Mouse (Mus musculus) liver, adult 2 months (tissue): Measurements from ENCODE around the gene 3110021N24Rik. TPM values are rescaled to one million over a fixed set of nuclear protein-coding genes. Genes with fewer than 3 reads are reported as not detected.

ENCODE experiments used
- DNase-seq: peaks from one replicate; pipeline ENCODE4 v3.0.0-alpha.2; 2011; ENCODE audit warnings: low read depth, low spot score; ENCODE audit errors: extremely low read depth
- H3K27ac ChIP-seq: fragments of 200-500 bp; replicated peaks from 2 replicates; pipeline ENCODE4 v1.5.1; 2012; ENCODE audit warnings: low read depth, mild to moderate bottlenecking, control low read depth, inconsistent platforms, low read length; ENCODE audit not compliant: insufficient read depth
- H3K27me3 ChIP-seq: fragments of 200-500 bp; 2 replicates; pipeline ENCODE4 v1.6.1; 2012; ENCODE audit warnings: mild to moderate bottlenecking, moderate library complexity, low read length, inconsistent platforms; ENCODE audit not compliant: control insufficient read depth, insufficient read depth
- H3K36me3 ChIP-seq: fragments of 200-500 bp; 2 replicates; pipeline ENCODE4 v1.6.1; 2012; ENCODE audit warnings: low read length, inconsistent platforms; ENCODE audit not compliant: control insufficient read depth, insufficient read depth
- H3K4me1 ChIP-seq: fragments of 200-500 bp; 2 replicates; pipeline ENCODE4 v1.6.1; 2011; ENCODE audit warnings: low read length; ENCODE audit not compliant: control insufficient read depth, insufficient read depth
- H3K4me3 ChIP-seq: fragments of 200-500 bp; 2 replicates; pipeline ENCODE4 v1.5.1; 2011; ENCODE audit warnings: low read depth, mild to moderate bottlenecking, control low read depth, low read length, moderate library complexity; ENCODE audit not compliant: insufficient read depth
- H3K79me2 ChIP-seq: fragments of 200-500 bp; 2 replicates; pipeline ENCODE4 v1.6.1; 2012; ENCODE audit warnings: inconsistent platforms, mild to moderate bottlenecking, low read length, moderate library complexity; ENCODE audit not compliant: control insufficient read depth, insufficient read depth
- H3K9ac ChIP-seq: fragments of 200-500 bp; 2 replicates; pipeline ENCODE4 v1.6.1; 2012; ENCODE audit warnings: low read depth, mild to moderate bottlenecking, control low read depth, inconsistent platforms, low read length
- CTCF ChIP-seq: fragments of 200-500 bp; IDR thresholded peaks from 2 replicates; pipeline ENCODE4 v1.5.1; 2011; ENCODE audit warnings: low read depth, low read length, control low read depth
- POLR2A ChIP-seq: fragments of 200-500 bp; IDR thresholded peaks from 2 replicates; pipeline ENCODE4 v1.6.1; 2011; ENCODE audit warnings: low read length, control low read depth; ENCODE audit not compliant: insufficient read depth; ENCODE audit errors: extremely low read depth
- WGBS: fragments of 180-500 bp; shearing (Covaris S2); methylation state at CpG from one replicate; pipeline ENCODE4 v1.1.7; 2018; 5-methylcytosine and 5-hydroxymethylcytosine counted together
- polyA plus RNA-seq: library from polyadenylated mRNA; depleted of rRNA; stranded (reverse); fragments of >200 nt; gene quantifications from 2 replicates; pipeline ENCODE4 v1.2.3, GENCODE M21; 2012
- total RNA-seq: library from RNA; depleted of rRNA; stranded (reverse); fragments of >200 nt; gene quantifications from 2 replicates; pipeline ENCODE4 v1.2.3, GENCODE M21; 2014

The 3110021N24Rik gene
- total and polyA plus RNA-seq, 2 experiments: 0.46 TPM; not detected in 1

DNA sequence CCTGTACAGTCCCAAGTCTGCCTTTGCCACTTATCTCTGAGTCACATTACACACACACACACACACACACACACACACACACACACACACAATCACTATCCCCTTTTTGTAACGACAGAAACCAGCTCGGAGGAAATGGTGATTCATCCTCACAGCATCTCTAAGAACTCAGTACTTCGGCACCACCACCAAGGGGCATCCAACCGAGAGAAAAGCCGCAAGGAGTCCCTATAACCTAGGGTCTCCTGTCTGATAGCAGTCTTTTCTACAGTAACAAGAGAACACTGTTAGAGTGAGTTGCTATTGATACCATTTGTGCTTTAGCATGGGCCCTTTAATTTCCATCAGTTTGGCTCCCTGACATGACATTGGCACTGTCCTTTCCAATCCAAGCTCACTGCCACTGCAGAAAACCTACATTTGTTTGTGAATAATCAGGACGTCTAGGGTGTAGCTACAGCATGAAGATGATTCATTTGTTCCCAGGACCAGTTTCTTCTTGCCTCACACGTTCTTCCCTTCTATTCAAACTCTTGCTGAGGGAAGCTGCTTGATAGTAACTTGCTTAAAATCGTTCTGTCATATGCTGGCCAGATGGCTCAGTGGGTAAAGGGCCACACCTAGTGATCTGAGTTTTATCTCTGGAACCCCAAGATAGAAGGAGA lies 63.1 kb downstream of the 3110021N24Rik start:
- no peaks in the 10 kb centered on the region for H3K36me3 ChIP-seq
- H3K27me3 ChIP-seq: no peaks in the 10 kb centered on the region
- no peak for DNase-seq
- WGBS: 74% methylated on average over 8 of the region's 8 CpGs
- no peak overlapping the region for H3K27ac ChIP-seq
- TF ChIP-seq CTCF (no peak), POLR2A (no peak)
- no peak overlapping the region for H3K4me3 ChIP-seq
- no peaks in the 10 kb centered on the region; the same call in 1 of the 2 replicates for H3K79me2 ChIP-seq
- H3K4me1 ChIP-seq: peaks cover 2% of the 10 kb centered on the region; the same call in 1 of the 2 replicates
- H3K9ac ChIP-seq: no peak overlapping the region

GRCm38 (mm10) chr4:108789258-108789936 lies 69.9 kb downstream of the 3110021N24Rik start:
- no peak overlapping the region for H3K27ac ChIP-seq
- no peak overlapping the region for H3K9ac ChIP-seq
- DNase-seq: no peak
- no peaks in the 10 kb centered on the region for H3K4me1 ChIP-seq
- no peaks in the 10 kb centered on the region for H3K27me3 ChIP-seq
- no peaks in the 10 kb centered on the region for H3K36me3 ChIP-seq
- 82% methylated on average over 6 of the region's 6 CpGs for WGBS
- H3K4me3 ChIP-seq: no peak overlapping the region
- no peaks in the 10 kb centered on the region; the same call in 1 of the 2 replicates for H3K79me2 ChIP-seq
- TF ChIP-seq CTCF: no peak
- no peak for TF ChIP-seq POLR2A

DNA sequence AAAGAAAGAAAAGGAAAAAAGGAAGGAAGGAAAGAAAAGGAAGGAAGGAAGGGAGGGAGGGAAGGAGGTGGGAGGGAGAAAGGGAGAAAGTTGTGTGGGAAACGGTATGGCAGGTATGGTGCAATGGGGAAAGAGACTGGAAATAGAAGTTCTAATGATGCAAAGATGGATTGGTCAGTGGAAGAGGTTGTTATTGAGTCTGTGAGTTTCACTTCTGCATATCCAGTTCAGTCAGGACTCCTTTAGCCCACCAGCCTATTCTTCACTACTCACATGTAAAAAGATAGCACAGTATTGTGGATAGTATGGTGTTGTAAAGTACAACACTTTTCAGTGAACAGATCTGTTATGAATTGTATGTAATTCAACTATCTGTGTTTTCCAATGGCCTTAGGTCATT lies 71.1 kb downstream of the 3110021N24Rik start:
- Histone ChIP-seq H3K79me2 (no peaks in the 10 kb centered on the region; the same call in 1 of the 2 replicates), H3K27me3 (no peaks in the 10 kb centered on the region), H3K4me3 (no peak overlapping the region), H3K27ac (no peak overlapping the region), H3K4me1 (no peaks in the 10 kb centered on the region), H3K9ac (no peak overlapping the region), H3K36me3 (no peaks in the 10 kb centered on the region)
- WGBS: 66% methylated on average over 1 of the region's 1 CpGs
- TF ChIP-seq POLR2A: no peak
- TF ChIP-seq CTCF: no peak
- no peak for DNase-seq

DNA sequence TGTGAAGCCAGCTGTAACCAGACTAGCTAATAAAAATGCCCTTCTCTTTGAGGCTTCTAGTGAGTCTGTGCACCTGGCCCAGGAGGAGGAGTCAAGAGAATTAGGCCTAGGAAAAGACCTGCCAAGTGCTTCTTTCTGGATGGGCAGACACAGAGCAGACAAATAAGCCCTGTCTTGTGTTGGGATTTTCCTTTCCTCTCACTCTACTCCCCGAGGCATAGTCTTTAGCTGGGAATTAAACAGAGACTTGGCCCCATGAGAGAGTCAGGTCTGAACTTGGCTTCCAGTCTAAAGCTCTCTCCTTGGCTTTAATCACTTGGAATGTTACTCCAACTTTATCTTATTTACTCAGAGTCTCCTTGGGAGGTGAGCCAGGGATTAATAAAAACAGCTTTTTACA lies 74.5 kb downstream of the 3110021N24Rik start:
- 78% methylated on average over 1 of the region's 1 CpGs for WGBS
- Histone ChIP-seq H3K4me1 (no peaks in the 10 kb centered on the region), H3K4me3 (no peak overlapping the region), H3K9ac (no peak overlapping the region), H3K36me3 (no peaks in the 10 kb centered on the region), H3K27me3 (no peaks in the 10 kb centered on the region), H3K79me2 (no peaks in the 10 kb centered on the region), H3K27ac (no peak overlapping the region)
- TF ChIP-seq POLR2A: no peak
- TF ChIP-seq CTCF: no peak
- no peak for DNase-seq

GRCm38 (mm10) chr4:108796701-108797100 lies 77.3 kb downstream of the 3110021N24Rik start:
- no peak for TF ChIP-seq POLR2A
- TF ChIP-seq CTCF: no peak
- Histone ChIP-seq H3K27me3 (no peaks in the 10 kb centered on the region), H3K4me1 (no peaks in the 10 kb centered on the region), H3K27ac (no peak overlapping the region), H3K4me3 (no peak overlapping the region), H3K9ac (no peak overlapping the region), H3K36me3 (no peaks in the 10 kb centered on the region), H3K79me2 (no peaks in the 10 kb centered on the region)
- DNase-seq: no peak
- WGBS: 64% methylated on average over 4 of the region's 4 CpGs

- no peak overlapping the region for H3K27ac ChIP-seq
- H3K36me3 ChIP-seq: no peaks in the 10 kb centered on the region
- no peaks in the 10 kb centered on the region for H3K4me1 ChIP-seq
- no peak overlapping the region for H3K9ac ChIP-seq
- no peak overlapping the region for H3K4me3 ChIP-seq
- DNase-seq: peak; percentile 48
- H3K27me3 ChIP-seq: no peaks in the 10 kb centered on the region
- H3K79me2 ChIP-seq: no peaks in the 10 kb centered on the region
- TF ChIP-seq POLR2A: no peak
- peak; percentile 76 for TF ChIP-seq CTCF
- WGBS: 43% methylated on average over 2 of the region's 2 CpGs
Measured at GRCm38 (mm10) chr4:108798083-108798830, 78.8 kb downstream of the 3110021N24Rik start.
